Mouse (Mus musculus) stomach, embryonic 16.5 days (tissue): ENCODE results near the gene Npcd. TPM values are rescaled to one million over a fixed set of nuclear protein-coding genes. Genes with fewer than 3 reads are reported as not detected.
"Not testable (repeated sequence)": the region's sequence is repeated elsewhere in the genome, so short reads cannot be mapped to it uniquely, and the experiment has no call there.

ENCODE experiments used
- ATAC-seq: fragments of 200-750 bp; cut with Nextera tagmentation; 2 replicates; pipeline ENCODE4 v1.8.0; 2017; ENCODE audit warnings: moderate number of reproducible peaks, moderate TSS enrichment; ENCODE audit not compliant: insufficient read depth, low FRiP score
- H3K27ac ChIP-seq: fragments of 300-500 bp; sonication (generic); 2 replicates; pipeline ENCODE4 v1.5.1; 2014; ENCODE audit warnings: low read length
- H3K27me3 ChIP-seq: fragments of 300-500 bp; sonication (generic); 2 replicates; pipeline ENCODE4 v1.6.1; 2014; ENCODE audit warnings: low read length, control low read depth, mixed read lengths; ENCODE audit not compliant: control insufficient read depth, insufficient read depth
- H3K36me3 ChIP-seq: fragments of 300-500 bp; sonication (generic); 2 replicates; pipeline ENCODE4 v1.6.1; 2014; ENCODE audit warnings: low read length; ENCODE audit not compliant: control insufficient read depth, insufficient read depth
- H3K4me1 ChIP-seq: fragments of 300-500 bp; sonication (generic); 2 replicates; pipeline ENCODE4 v1.6.1; 2014; ENCODE audit warnings: low read length, control low read depth, mixed read lengths; ENCODE audit not compliant: control insufficient read depth, insufficient read depth
- H3K4me2 ChIP-seq: fragments of 300-500 bp; sonication (generic); 2 replicates; pipeline ENCODE4 v1.6.1; 2014; ENCODE audit warnings: low read depth, low read length, mixed read lengths
- H3K4me3 ChIP-seq: fragments of 300-500 bp; sonication (generic); replicated peaks from 2 replicates; pipeline ENCODE4 v1.5.1; 2014; ENCODE audit warnings: mild to moderate bottlenecking, low read length
- H3K9ac ChIP-seq: fragments of 300-500 bp; sonication (generic); 2 replicates; pipeline ENCODE4 v1.6.1; 2014; ENCODE audit warnings: low read length
- H3K9me3 ChIP-seq: fragments of 300-500 bp; sonication (generic); replicated peaks from 2 replicates; pipeline ENCODE4 v1.6.1; 2016; ENCODE audit warnings: low read length, control low read depth; ENCODE audit not compliant: control insufficient read depth
- WGBS: fragments of 180-500 bp; shearing (Covaris S2); extraction: QIAGEN DNeasy Blood & Tissue Kit; methylation state at CpG from one replicate; pipeline ENCODE4 v1.1.7; 2014; 5-methylcytosine and 5-hydroxymethylcytosine counted together
- polyA plus RNA-seq: library from polyadenylated mRNA; unstranded; fragments of >200 nt; fragmentation: Nextera tagmentation; extraction: Ambion mirVana; gene quantifications from 2 replicates; pipeline ENCODE4 v1.2.1, GENCODE M21; 2015

The Npcd gene
- polyA plus RNA-seq, 1 experiment from 2014 or later: 0.19 TPM

- H3K4me1 ChIP-seq: peaks cover 36% of the 10 kb centered on the region
- H3K36me3 ChIP-seq: peaks cover 17% of the 10 kb centered on the region; the same call in 1 of the 2 replicates
- ATAC-seq: no peak
- no peak overlapping the region for H3K27ac ChIP-seq
- WGBS: 83% methylated on average over 9 of the region's 9 CpGs
- no peaks in the 10 kb centered on the region for H3K27me3 ChIP-seq
- H3K4me3 ChIP-seq: no peak overlapping the region
- H3K9me3 ChIP-seq: no peaks in the 10 kb centered on the region
- H3K4me2 ChIP-seq: no peak overlapping the region
- H3K9ac ChIP-seq: no peak overlapping the region
Measured at GRCm38 (mm10) chr15:79826221-79826935, 7.7 kb downstream of the Npcd start.

DNA sequence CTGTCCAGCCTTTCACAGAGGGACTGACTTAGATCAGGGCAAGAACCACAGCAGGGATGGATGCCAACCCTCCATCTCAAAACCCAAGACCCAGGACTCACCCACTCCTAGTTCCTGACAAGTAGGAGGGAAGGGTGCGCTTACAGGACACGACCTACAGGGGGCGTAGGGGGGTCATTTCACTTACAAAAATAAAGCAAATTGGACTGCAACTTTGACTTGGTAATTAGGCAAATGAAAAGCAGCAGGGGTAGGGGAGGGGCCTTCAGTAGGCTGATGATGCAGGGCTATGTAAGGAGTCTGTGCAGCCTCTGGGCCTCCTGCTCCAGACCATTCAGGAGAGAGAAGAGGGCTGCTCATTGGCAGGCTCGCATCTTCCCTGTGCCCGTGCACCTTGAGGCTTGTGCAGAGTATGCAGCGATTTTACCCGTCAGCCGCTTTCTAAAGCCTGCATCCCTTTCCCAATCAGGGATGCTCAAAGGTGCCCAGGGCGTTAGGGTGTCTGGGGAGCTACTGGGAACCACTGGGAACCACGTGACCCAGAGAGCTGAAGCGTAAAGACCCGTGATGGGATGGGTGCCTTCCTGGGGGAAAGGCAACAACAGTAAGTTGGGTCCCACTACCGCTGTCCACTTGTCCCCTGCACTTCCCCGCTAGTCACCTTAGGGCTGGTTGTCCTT is 8.8 kb downstream of the Npcd start:
- Histone ChIP-seq H3K4me3 (no peak overlapping the region), H3K27ac (no peak overlapping the region), H3K4me2 (no peak overlapping the region), H3K36me3 (peaks cover 17% of the 10 kb centered on the region; the same call in 1 of the 2 replicates), H3K27me3 (no peaks in the 10 kb centered on the region), H3K4me1 (peaks cover 32% of the 10 kb centered on the region), H3K9ac (no peak overlapping the region), H3K9me3 (no peaks in the 10 kb centered on the region)
- WGBS: 63% methylated on average over 14 of the region's 14 CpGs
- no peak for ATAC-seq

DNA sequence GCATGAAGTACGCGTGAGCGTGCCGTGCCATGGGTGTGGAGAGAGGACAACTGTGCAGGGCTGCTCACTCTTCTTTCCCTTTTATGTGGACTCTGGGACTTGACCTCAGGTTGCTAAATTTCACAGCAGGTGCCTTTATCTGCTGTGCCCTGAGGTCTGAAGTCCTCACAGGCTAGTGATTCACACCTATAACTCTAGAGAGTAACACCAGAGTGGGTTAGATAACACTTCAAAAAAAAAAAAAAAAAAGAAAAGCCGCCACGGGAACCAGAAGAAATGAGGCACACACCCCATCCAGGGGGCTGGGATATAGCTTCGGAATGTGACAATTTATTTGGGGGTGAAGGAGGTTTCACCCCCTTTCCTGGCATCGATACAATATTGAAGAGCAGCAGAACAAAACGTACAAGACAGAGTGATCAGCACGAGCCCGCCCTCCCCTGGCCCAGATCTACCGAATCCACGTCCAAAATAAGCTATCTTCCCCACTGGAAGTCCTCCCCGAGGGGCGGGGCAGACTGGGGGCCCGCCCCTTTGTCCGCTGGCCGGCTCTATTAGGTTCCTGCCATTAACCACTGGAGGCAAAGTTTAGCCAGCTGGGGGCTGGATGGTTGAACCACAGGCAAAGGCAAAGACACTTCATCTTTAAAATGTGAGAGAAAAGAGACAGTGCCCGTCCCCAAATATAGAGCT is 10.3 kb downstream of the Npcd start:
- no peaks in the 10 kb centered on the region for H3K27me3 ChIP-seq
- H3K4me3 ChIP-seq: no peak overlapping the region
- peaks cover 17% of the 10 kb centered on the region; the same call in 1 of the 2 replicates for H3K36me3 ChIP-seq
- no peaks in the 10 kb centered on the region for H3K9me3 ChIP-seq
- WGBS: 57% methylated on average over 19 of the region's 19 CpGs
- no peak overlapping the region for H3K4me2 ChIP-seq
- no peak overlapping the region for H3K9ac ChIP-seq
- no peak overlapping the region for H3K27ac ChIP-seq
- peaks cover 23% of the 10 kb centered on the region for H3K4me1 ChIP-seq
- no peak for ATAC-seq

- Histone ChIP-seq H3K27me3 (no peaks in the 10 kb centered on the region), H3K4me1 (peaks cover 17% of the 10 kb centered on the region), H3K9ac (no peak overlapping the region), H3K36me3 (peaks cover 9% of the 10 kb centered on the region; the same call in 1 of the 2 replicates), H3K9me3 (no peaks in the 10 kb centered on the region; the same call in 1 of the 2 replicates), H3K27ac (no peak overlapping the region), H3K4me2 (no peak overlapping the region), H3K4me3 (no peak overlapping the region)
- 64% methylated on average over 13 of the region's 13 CpGs for WGBS
- 0 out of 2 replicates have a peak, but pooled peaks have one; percentile 1 for ATAC-seq
Measured at GRCm38 (mm10) chr15:79822265-79823199, 11.5 kb downstream of the Npcd start.

DNA sequence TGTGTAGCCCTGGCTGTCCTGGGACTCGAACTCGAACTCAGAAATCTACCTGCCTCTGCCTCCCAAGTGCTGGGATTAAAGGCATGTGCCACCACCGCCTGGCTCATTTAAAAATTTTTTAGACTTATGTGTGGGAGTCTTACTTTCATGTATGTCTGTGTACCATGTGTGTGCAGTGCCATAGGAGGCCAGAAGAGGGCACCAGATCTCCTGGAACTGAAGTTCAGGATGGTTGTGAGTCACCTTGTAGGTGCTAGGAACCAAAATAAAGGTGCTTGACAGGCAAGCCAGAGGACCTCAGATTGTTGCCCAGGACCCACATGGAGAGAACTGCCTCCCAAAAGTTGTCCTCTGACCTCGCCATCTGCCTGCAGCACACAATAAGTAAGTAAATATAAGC is 15.7 kb downstream of the Npcd start:
- peaks cover 7% of the 10 kb centered on the region; the same call in 1 of the 2 replicates for H3K36me3 ChIP-seq
- H3K27ac ChIP-seq: no peak overlapping the region
- ATAC-seq: no peak
- H3K4me3 ChIP-seq: no peak overlapping the region
- H3K4me1 ChIP-seq: peaks cover 4% of the 10 kb centered on the region
- no peak overlapping the region for H3K4me2 ChIP-seq
- H3K9ac ChIP-seq: no peak overlapping the region
- no peaks in the 10 kb centered on the region; the same call in 1 of the 2 replicates for H3K9me3 ChIP-seq
- WGBS: 84% methylated on average over 4 of the region's 4 CpGs
- no peaks in the 10 kb centered on the region for H3K27me3 ChIP-seq

DNA sequence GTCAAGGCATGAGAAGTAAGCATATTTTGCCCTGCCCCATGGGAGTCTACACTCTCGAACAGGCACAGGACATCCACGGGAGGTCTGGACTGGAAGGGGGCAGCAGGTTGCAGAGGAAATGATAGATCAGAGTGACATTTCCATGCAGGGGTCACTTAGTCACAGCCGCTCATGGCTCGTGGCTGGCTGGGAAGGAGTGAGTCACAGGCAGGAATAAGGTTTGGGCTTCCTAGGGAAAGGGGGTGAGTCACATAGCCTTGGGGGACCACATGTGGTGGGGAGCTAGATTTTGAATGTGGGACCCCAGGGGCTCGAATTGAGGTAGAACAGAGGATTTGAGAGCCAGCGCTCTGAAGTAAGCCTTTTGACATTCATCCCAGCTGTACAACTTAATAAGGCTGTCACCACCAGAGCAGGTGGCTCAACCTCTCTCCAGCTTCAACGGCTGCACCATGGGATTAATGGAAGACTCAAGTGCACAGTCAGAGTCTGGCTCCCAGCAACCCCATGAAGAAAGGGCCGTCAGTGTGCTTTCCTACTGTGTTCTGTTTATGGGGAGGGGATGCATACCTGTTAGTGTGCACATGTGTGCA is 20.3 kb downstream of the Npcd start:
- H3K27me3 ChIP-seq: no peaks in the 10 kb centered on the region
- WGBS: 43% methylated on average over 8 of the region's 8 CpGs
- no peaks in the 10 kb centered on the region for H3K36me3 ChIP-seq
- H3K9me3 ChIP-seq: no peaks in the 10 kb centered on the region; the same call in 1 of the 2 replicates
- H3K4me3 ChIP-seq: no peak overlapping the region
- ATAC-seq: no peak
- no peak overlapping the region for H3K9ac ChIP-seq
- no peak overlapping the region for H3K27ac ChIP-seq
- no peaks in the 10 kb centered on the region for H3K4me1 ChIP-seq
- H3K4me2 ChIP-seq: no peak overlapping the region

DNA sequence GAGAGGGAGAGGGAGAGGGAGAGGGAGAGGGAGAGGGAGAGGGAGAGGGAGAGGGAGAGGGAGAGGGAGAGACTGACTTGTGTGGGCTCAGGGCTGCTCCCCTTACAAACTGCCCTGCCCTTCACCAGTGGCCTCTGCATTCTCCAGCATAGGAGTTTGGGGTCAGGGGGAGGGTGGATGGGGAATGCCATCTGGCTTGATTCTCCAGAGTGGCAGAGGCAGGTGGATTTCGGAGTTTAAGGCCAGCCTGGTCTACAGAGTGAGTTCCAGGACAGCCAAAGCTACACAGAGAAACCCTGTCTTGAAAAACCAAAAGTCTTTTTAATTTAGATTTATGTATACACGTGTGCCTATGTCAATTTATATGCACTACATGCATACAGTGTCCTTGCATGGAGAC is 21.2 kb downstream of the Npcd start:
- H3K9ac ChIP-seq, H3K9me3 ChIP-seq, H3K4me2 ChIP-seq, ATAC-seq, H3K4me3 ChIP-seq, H3K27ac ChIP-seq, H3K4me1 ChIP-seq, H3K27me3 ChIP-seq, H3K36me3 ChIP-seq: not testable (repeated sequence)
- 75% methylated on average over 2 of the region's 2 CpGs for WGBS

DNA sequence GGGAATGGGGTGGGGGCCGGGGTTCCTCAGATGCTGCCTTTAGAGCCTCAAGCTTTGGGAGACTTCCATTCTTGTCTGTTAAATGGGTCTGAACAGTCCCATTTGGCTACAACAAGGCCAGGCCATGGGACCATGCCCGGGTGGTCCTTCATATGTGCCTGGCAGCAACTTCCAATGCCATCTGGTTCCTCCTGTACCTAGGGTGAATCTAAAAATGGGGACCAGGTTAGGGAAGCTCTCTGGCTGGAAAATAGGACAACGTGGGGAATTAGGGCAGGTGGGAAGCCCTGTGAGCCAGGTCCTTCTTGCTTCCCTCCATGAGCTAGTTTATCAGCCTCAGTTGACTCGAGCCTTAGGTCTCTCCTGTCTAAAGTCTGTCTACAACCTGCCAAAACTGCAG is 23.0 kb downstream of the Npcd start:
- no peak overlapping the region for H3K27ac ChIP-seq
- H3K4me2 ChIP-seq: no peak overlapping the region
- WGBS: 61% methylated on average over 4 of the region's 4 CpGs
- H3K4me1 ChIP-seq: no peaks in the 10 kb centered on the region
- ATAC-seq: no peak
- H3K9ac ChIP-seq: no peak overlapping the region
- H3K9me3 ChIP-seq: no peaks in the 10 kb centered on the region
- no peak overlapping the region for H3K4me3 ChIP-seq
- H3K27me3 ChIP-seq: peaks cover 5% of the 10 kb centered on the region; the same call in 1 of the 2 replicates
- H3K36me3 ChIP-seq: no peaks in the 10 kb centered on the region
